Mouse (Mus musculus): ENCODE data around the gene Il1r2. TPM values are rescaled to one million over a fixed set of nuclear protein-coding genes. Genes with fewer than 3 reads are reported as not detected.

Il1r2 gene
- polyA plus RNA-seq, 1 experiment from 2014 or later = 2.0 TPM

DNA sequence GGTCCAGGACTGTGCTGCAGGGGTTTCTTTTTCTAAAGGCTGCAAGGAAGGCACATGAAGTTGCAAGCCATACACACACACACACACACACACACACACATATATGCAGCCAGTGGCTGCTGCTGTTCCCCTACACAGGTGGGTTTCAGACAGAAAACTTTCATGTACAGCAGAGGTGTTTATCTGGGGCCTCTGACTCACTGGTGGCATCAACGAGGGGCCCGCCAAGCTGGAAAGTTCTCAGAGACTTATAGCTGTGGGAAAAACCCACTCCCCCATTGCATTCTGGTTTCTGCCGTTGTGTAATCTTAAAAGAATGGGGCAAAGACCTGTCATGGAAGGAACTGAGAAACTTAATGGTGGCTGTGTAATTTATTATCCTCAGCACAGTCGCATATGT is 40.6 kb upstream of the Il1r2 start:
- Histone ChIP-seq H3K4me2 (ENCODE audit: low read depth, low read length) (no peak overlapping the region), H3K9me3 (ENCODE audit: control insufficient read depth, low read length) (no peaks in the 10 kb centered on the region), H3K4me1 (ENCODE audit: control insufficient read depth, insufficient read depth, low read length) (no peaks in the 10 kb centered on the region), H3K9ac (ENCODE audit: low read depth, low read length) (no peak overlapping the region), H3K4me3 (ENCODE audit: low read length) (no peak overlapping the region), H3K27ac (ENCODE audit: low read length) (no peak overlapping the region), H3K27me3 (replicated peaks; ENCODE audit: control insufficient read depth, insufficient read depth, low read length) (no peaks in the 10 kb centered on the region), H3K36me3 (ENCODE audit: control insufficient read depth, insufficient read depth, low read length) (no peaks in the 10 kb centered on the region)
- ATAC-seq = no peak
- 61% methylated on average over 4 of the region's 4 CpGs for WGBS

DNA sequence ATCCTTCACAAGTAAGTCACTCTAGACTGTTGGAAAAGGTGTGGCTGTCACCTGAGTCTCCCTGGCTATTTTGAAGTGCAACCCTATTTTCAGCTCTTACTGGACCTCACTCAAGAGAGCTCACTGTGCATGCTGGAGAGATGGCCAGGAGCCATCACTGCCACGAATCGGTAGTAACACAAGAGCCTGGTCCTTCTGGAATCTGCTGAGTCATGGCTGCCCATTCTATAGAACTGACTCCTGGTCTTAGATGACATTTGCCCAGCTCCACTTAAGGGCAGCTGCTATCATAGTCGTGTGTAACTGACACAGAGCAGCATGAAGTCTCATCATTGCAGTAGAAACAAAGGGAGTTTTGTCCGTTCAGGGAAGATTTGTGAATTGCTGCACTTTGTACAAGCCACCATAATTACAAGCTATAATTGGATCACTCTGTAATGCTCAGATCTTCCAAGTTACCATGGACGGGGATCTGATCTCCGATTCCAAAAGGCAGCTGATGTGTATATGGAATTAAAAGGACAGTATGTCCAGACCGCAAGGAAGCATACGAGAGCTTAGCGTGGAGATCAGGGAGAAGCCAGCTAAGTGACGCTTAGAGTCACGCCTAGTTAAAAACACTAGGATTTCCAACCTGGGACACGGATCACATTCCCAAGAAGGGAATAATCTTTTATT is 40.0 kb upstream of the Il1r2 start:
- no peaks in the 10 kb centered on the region for H3K9me3 ChIP-seq (ENCODE audit: control insufficient read depth, low read length)
- no peak overlapping the region for H3K4me3 ChIP-seq (ENCODE audit: low read length)
- no peaks in the 10 kb centered on the region for H3K27me3 ChIP-seq (replicated peaks; ENCODE audit: control insufficient read depth, insufficient read depth, low read length)
- H3K27ac ChIP-seq (ENCODE audit: low read length) = no peak overlapping the region
- H3K4me2 ChIP-seq (ENCODE audit: low read depth, low read length) = no peak overlapping the region
- no peaks in the 10 kb centered on the region for H3K36me3 ChIP-seq (ENCODE audit: control insufficient read depth, insufficient read depth, low read length)
- no peak; the same call in 1 of the 2 replicates for ATAC-seq
- 64% methylated on average over 12 of the region's 12 CpGs for WGBS
- H3K9ac ChIP-seq (ENCODE audit: low read depth, low read length) = no peak overlapping the region
- no peaks in the 10 kb centered on the region for H3K4me1 ChIP-seq (ENCODE audit: control insufficient read depth, insufficient read depth, low read length)

DNA sequence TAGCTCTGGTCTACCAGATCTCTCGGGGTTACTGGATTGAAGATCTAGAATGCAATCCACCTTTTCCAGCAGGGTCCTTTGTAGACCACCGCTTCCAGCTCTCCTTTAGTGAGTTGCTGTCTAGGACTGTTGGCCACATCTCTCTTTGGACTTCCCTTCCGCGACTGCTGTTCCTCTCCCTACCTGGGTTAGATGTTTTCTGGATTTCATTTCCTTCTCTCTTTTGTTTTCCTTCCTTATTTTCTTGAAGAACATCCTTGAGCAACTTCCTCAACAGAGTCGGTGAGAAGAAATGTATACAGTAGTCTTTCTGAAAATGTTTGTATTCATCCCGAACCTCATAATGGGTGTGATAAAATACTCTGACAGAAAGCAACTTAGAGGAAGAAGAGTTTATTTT is 36.0 kb upstream of the Il1r2 start:
- Histone ChIP-seq H3K4me2 (ENCODE audit: low read depth, low read length) (no peak overlapping the region), H3K4me1 (ENCODE audit: control insufficient read depth, insufficient read depth, low read length) (no peaks in the 10 kb centered on the region), H3K4me3 (ENCODE audit: low read length) (no peak overlapping the region), H3K27ac (ENCODE audit: low read length) (no peak overlapping the region), H3K36me3 (ENCODE audit: control insufficient read depth, insufficient read depth, low read length) (no peaks in the 10 kb centered on the region), H3K9ac (ENCODE audit: low read depth, low read length) (no peak overlapping the region), H3K9me3 (ENCODE audit: control insufficient read depth, low read length) (no peaks in the 10 kb centered on the region), H3K27me3 (replicated peaks; ENCODE audit: control insufficient read depth, insufficient read depth, low read length) (no peaks in the 10 kb centered on the region)
- no peak for ATAC-seq
- 88% methylated on average over 6 of the region's 6 CpGs for WGBS

GRCm38 (mm10) chr1:40045686-40046085 is 28.2 kb upstream of the Il1r2 start:
- no peak overlapping the region for H3K27ac ChIP-seq (ENCODE audit: low read length)
- H3K4me3 ChIP-seq (ENCODE audit: low read length) = no peak overlapping the region
- H3K9me3 ChIP-seq (ENCODE audit: control insufficient read depth, low read length) = no peaks in the 10 kb centered on the region
- no peak overlapping the region for H3K9ac ChIP-seq (ENCODE audit: low read depth, low read length)
- H3K27me3 ChIP-seq (replicated peaks; ENCODE audit: control insufficient read depth, insufficient read depth, low read length) = no peaks in the 10 kb centered on the region
- no peaks in the 10 kb centered on the region for H3K4me1 ChIP-seq (ENCODE audit: control insufficient read depth, insufficient read depth, low read length)
- WGBS = 73% methylated on average over 6 of the region's 6 CpGs
- no peak overlapping the region for H3K4me2 ChIP-seq (ENCODE audit: low read depth, low read length)
- H3K36me3 ChIP-seq (ENCODE audit: control insufficient read depth, insufficient read depth, low read length) = no peaks in the 10 kb centered on the region
- no peak for ATAC-seq

DNA sequence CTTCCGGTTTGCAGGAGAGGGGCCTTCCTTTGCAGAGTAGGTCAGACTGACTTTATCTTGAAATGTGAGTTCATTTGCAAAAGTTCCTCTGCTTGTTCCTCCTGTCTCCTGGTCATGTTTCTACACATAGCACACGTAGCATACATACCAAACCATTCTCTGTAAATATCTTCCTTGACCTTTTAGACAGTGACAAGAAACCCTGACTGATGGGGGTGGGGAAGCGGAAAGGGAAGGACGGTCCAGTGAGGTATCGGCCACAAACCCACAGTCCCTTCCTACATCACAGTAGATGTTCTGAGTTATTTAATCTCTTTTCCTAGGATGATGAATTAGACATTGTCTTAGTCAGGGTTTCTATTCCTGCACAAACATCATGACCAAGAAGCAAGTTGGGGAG is 27.3 kb upstream of the Il1r2 start:
- 75% methylated on average over 5 of the region's 5 CpGs for WGBS
- no peaks in the 10 kb centered on the region for H3K36me3 ChIP-seq (ENCODE audit: control insufficient read depth, insufficient read depth, low read length)
- H3K4me1 ChIP-seq (ENCODE audit: control insufficient read depth, insufficient read depth, low read length) = no peaks in the 10 kb centered on the region
- no peak for ATAC-seq
- H3K27me3 ChIP-seq (replicated peaks; ENCODE audit: control insufficient read depth, insufficient read depth, low read length) = no peaks in the 10 kb centered on the region
- H3K9ac ChIP-seq (ENCODE audit: low read depth, low read length) = no peak overlapping the region
- no peaks in the 10 kb centered on the region for H3K9me3 ChIP-seq (ENCODE audit: control insufficient read depth, low read length)
- no peak overlapping the region for H3K27ac ChIP-seq (ENCODE audit: low read length)
- H3K4me2 ChIP-seq (ENCODE audit: low read depth, low read length) = no peak overlapping the region
- no peak overlapping the region for H3K4me3 ChIP-seq (ENCODE audit: low read length)

DNA sequence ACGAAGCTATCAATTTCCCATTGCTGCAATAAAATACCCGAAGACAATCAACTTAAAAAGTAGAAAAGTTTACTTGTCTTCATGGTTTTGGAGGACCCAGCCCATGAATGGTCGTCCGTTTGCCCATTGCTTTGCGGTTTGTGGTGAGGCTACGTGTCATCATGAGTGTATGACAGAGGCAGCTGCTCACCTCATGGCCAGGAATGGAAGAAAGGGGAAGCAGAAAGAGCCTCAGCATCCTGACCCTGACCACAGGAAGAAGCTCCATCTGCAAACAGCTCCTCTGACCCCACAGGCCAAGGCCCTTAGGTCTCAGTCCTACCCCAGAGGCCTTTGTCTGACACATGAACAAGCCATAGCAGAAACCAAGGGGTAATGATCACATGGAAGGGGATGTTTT is 22.7 kb upstream of the Il1r2 start:
- 94% methylated on average over 6 of the region's 6 CpGs for WGBS
- no peak for ATAC-seq

DNA sequence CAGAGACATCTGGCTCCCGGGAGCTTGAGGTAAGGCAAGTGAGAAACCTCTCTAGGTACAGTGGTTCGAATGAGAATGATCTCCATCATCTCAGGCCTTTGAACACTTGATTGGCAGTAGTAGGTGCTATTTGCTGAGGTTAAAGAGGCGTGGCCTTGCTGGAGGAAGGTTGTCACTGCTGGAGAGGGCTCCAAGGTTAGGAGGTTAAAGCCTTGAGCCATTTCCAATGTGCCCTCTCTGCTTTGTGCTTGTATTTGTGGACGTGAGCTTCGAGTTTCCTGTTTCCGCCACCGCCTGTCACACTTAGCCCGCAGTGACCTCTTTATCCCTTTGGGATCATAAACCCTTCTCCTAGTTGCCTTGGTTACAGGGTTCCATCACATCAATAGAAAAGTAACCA is 21.7 kb upstream of the Il1r2 start:
- no peaks in the 10 kb centered on the region for H3K9me3 ChIP-seq (ENCODE audit: control insufficient read depth, low read length)
- no peak overlapping the region for H3K4me2 ChIP-seq (ENCODE audit: low read depth, low read length)
- ATAC-seq = no peak
- no peak overlapping the region for H3K27ac ChIP-seq (ENCODE audit: low read length)
- no peaks in the 10 kb centered on the region for H3K27me3 ChIP-seq (replicated peaks; ENCODE audit: control insufficient read depth, insufficient read depth, low read length)
- no peaks in the 10 kb centered on the region for H3K36me3 ChIP-seq (ENCODE audit: control insufficient read depth, insufficient read depth, low read length)
- no peak overlapping the region for H3K9ac ChIP-seq (ENCODE audit: low read depth, low read length)
- no peak overlapping the region for H3K4me3 ChIP-seq (ENCODE audit: low read length)
- H3K4me1 ChIP-seq (ENCODE audit: control insufficient read depth, insufficient read depth, low read length) = no peaks in the 10 kb centered on the region
- 54% methylated on average over 8 of the region's 8 CpGs for WGBS

More for the DNA sequence above, 22.7 kb upstream of the Il1r2 start:
- H3K36me3 ChIP-seq (ENCODE audit: control insufficient read depth, insufficient read depth, low read length) = no peaks in the 10 kb centered on the region
- no peaks in the 10 kb centered on the region for H3K27me3 ChIP-seq (replicated peaks; ENCODE audit: control insufficient read depth, insufficient read depth, low read length)
- no peak overlapping the region for H3K4me2 ChIP-seq (ENCODE audit: low read depth, low read length)
- no peak overlapping the region for H3K9ac ChIP-seq (ENCODE audit: low read depth, low read length)
- no peak overlapping the region for H3K4me3 ChIP-seq (ENCODE audit: low read length)
- H3K27ac ChIP-seq (ENCODE audit: low read length) = no peak overlapping the region
- no peaks in the 10 kb centered on the region for H3K9me3 ChIP-seq (ENCODE audit: control insufficient read depth, low read length)
- no peaks in the 10 kb centered on the region for H3K4me1 ChIP-seq (ENCODE audit: control insufficient read depth, insufficient read depth, low read length)

- 63% methylated on average over 5 of the region's 5 CpGs for WGBS
- no peaks in the 10 kb centered on the region for H3K4me1 ChIP-seq (ENCODE audit: control insufficient read depth, insufficient read depth, low read length)
- H3K9ac ChIP-seq (ENCODE audit: low read depth, low read length) = no peak overlapping the region
- H3K36me3 ChIP-seq (ENCODE audit: control insufficient read depth, insufficient read depth, low read length) = no peaks in the 10 kb centered on the region
- H3K4me2 ChIP-seq (ENCODE audit: low read depth, low read length) = no peak overlapping the region
- no peak overlapping the region for H3K27ac ChIP-seq (ENCODE audit: low read length)
- H3K4me3 ChIP-seq (ENCODE audit: low read length) = no peak overlapping the region
- H3K27me3 ChIP-seq (replicated peaks; ENCODE audit: control insufficient read depth, insufficient read depth, low read length) = no peaks in the 10 kb centered on the region
- no peaks in the 10 kb centered on the region for H3K9me3 ChIP-seq (ENCODE audit: control insufficient read depth, low read length)
- ATAC-seq = no peak
Observed at GRCm38 (mm10) chr1:40053071-40053470, 20.8 kb upstream of the Il1r2 start.

DNA sequence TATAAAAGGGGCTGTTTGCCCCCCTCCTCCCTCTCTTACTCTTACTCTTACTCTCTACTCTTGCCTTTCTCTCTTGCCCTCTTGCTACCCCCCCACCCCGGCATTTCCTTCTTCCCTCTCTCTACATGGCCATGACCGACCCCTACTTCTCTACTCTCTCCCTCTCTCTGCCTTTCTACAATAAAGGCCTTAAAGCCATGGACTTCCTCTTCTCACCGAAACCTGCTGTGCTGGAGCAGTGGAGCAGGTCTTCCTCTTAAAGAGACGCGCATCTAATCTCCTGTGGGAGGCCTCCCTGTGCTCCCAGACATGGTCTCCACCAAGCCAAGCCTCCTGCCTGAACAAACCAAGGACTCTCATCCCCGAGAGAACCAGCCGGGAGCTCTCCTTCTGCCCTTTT is 18.8 kb upstream of the Il1r2 start:
- H3K27ac ChIP-seq (ENCODE audit: low read length) = no peak overlapping the region
- H3K4me2 ChIP-seq (ENCODE audit: low read depth, low read length) = no peak overlapping the region
- no peak overlapping the region for H3K4me3 ChIP-seq (ENCODE audit: low read length)
- no peak overlapping the region for H3K9ac ChIP-seq (ENCODE audit: low read depth, low read length)
- WGBS = 82% methylated on average over 7 of the region's 7 CpGs
- no peaks in the 10 kb centered on the region for H3K4me1 ChIP-seq (ENCODE audit: control insufficient read depth, insufficient read depth, low read length)
- H3K9me3 ChIP-seq (ENCODE audit: control insufficient read depth, low read length) = no peaks in the 10 kb centered on the region
- H3K27me3 ChIP-seq (replicated peaks; ENCODE audit: control insufficient read depth, insufficient read depth, low read length) = no peaks in the 10 kb centered on the region
- no peaks in the 10 kb centered on the region for H3K36me3 ChIP-seq (ENCODE audit: control insufficient read depth, insufficient read depth, low read length)
- no peak for ATAC-seq

- Histone ChIP-seq H3K9ac (ENCODE audit: low read depth, low read length) (no peak overlapping the region), H3K9me3 (ENCODE audit: control insufficient read depth, low read length) (no peaks in the 10 kb centered on the region), H3K36me3 (ENCODE audit: control insufficient read depth, insufficient read depth, low read length) (no peaks in the 10 kb centered on the region), H3K4me3 (ENCODE audit: low read length) (no peak overlapping the region), H3K27ac (ENCODE audit: low read length) (no peak overlapping the region), H3K4me2 (ENCODE audit: low read depth, low read length) (no peak overlapping the region), H3K4me1 (ENCODE audit: control insufficient read depth, insufficient read depth, low read length) (no peaks in the 10 kb centered on the region), H3K27me3 (replicated peaks; ENCODE audit: control insufficient read depth, insufficient read depth, low read length) (no peaks in the 10 kb centered on the region)
- WGBS = 91% methylated on average over 5 of the region's 5 CpGs
- ATAC-seq = no peak
Observed at GRCm38 (mm10) chr1:40055963-40056362, 17.9 kb upstream of the Il1r2 start.

Measured in intestine, embryonic 16.5 days (tissue).